Mouse (Mus musculus): ENCODE data around the gene Zfp867. TPM values are rescaled to one million over a fixed set of nuclear protein-coding genes. Genes with fewer than 3 reads are reported as not detected.

Gene Zfp867
- total RNA-seq, 1 experiment, result 5.9 TPM

GRCm38 (mm10) chr11:59449741-59450229 lies 22.5 kb downstream of the Zfp867 start, which contains the start of gene Jmjd4:
Jmjd4 (plus strand) TSS chr11:59450045.
- H3K9ac ChIP-seq (ENCODE audit: insufficient read depth, low read depth, low read length, poor library complexity, severe bottlenecking), result peak within 1 kb of the TSS; percentile 94
- peak within 1 kb of the TSS; percentile 84 to 97 for H3K4me3 ChIP-seq (ENCODE audit: insufficient read depth in 1 of 2, low read depth in 1 of 2, low read length in 2 of 2, poor library complexity in 1 of 2, severe bottlenecking in 1 of 2)
- in situ Hi-C loops (cut with MboI; ENCODE audit: low sequenced_read_pairs in 2 of 2, unreplicated experiment in 2 of 2), result no loop called here
- TF ChIP-seq MAFK (IDR thresholded peaks at IDR 0.05; ENCODE audit: insufficient read depth, low read depth, low read length) (no peak), CHD2 (IDR thresholded peaks at IDR 0.05; ENCODE audit: low read depth, low read length) (no peak), HCFC1 (IDR thresholded peaks at IDR 0.05; ENCODE audit: borderline replicate concordance, insufficient read depth, low read length) (peak; percentile 53; the same call in 1 of the 2 replicates), ZNF384 (IDR thresholded peaks at IDR 0.05; ENCODE audit: low read depth, low read length) (no peak), ZC3H11A (IDR thresholded peaks at IDR 0.05; ENCODE audit: borderline replicate concordance, low read depth, low read length) (no peak)
- peaks cover 3 to 9% of the 10 kb centered on the region in 2 experiments; a peak in 3 of 4 replicates for H3K4me1 ChIP-seq (ENCODE audit: control insufficient read depth in 2 of 2, insufficient read depth in 2 of 2, low read length in 2 of 2, poor library complexity in 1 of 2)
- no peaks in the 10 kb centered on the region for H3K9me3 ChIP-seq (ENCODE audit: control insufficient read depth, insufficient read depth, low read depth, low read length)
- H3K36me3 ChIP-seq (ENCODE audit: control insufficient read depth, insufficient read depth, low read length, poor library complexity, severe bottlenecking), result peaks cover 22% of the 10 kb centered on the region
- peak within 1 kb of the TSS; percentile 70 for H3K27ac ChIP-seq (ENCODE audit: insufficient read depth, low read depth, low read length, poor library complexity, severe bottlenecking)
- peak; percentile 83 for DNase-seq (ENCODE audit: low read depth, low spot score)

DNA sequence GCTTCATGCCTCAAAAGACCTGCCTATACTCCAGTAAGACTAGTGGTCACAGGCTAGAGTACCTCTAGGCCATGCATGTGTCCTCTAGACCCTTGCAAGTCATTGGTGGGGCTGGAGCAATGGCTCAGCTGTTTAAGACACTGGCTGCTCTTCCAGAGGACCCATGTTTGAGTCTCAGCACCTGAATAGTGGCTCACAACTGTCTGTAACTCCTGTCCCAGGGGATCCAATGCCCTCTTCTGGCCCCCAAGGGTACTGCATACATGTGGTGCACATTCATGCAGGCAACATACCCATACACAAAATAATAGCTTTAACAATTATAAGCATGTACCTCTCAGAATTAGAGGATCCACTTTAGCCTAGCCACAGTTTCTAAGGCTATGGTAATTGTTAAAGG lies 29.2 kb downstream of the Zfp867 start:
- Histone ChIP-seq H3K4me1 (ENCODE audit: control insufficient read depth in 2 of 2, insufficient read depth in 2 of 2, low read length in 2 of 2, poor library complexity in 1 of 2) (peaks cover 0 to 4% of the 10 kb centered on the region in 2 experiments; a peak in 2 of 4 replicates), H3K36me3 (ENCODE audit: control insufficient read depth, insufficient read depth, low read length, poor library complexity, severe bottlenecking) (peaks cover under 1% of the 10 kb centered on the region; the same call in 1 of the 2 replicates), H3K9me3 (ENCODE audit: control insufficient read depth, insufficient read depth, low read depth, low read length) (no peaks in the 10 kb centered on the region), H3K27ac (ENCODE audit: insufficient read depth, low read depth, low read length, poor library complexity, severe bottlenecking) (no peak overlapping the region), H3K4me3 (ENCODE audit: insufficient read depth in 1 of 2, low read depth in 1 of 2, low read length in 2 of 2, poor library complexity in 1 of 2, severe bottlenecking in 1 of 2) (no peak overlapping the region), H3K9ac (ENCODE audit: insufficient read depth, low read depth, low read length, poor library complexity, severe bottlenecking) (no peak overlapping the region)
- in situ Hi-C loops (cut with MboI; ENCODE audit: low sequenced_read_pairs in 2 of 2, unreplicated experiment in 2 of 2), result no loop called here
- DNase-seq (ENCODE audit: low read depth, low spot score), result no peak
- TF ChIP-seq CHD2 (IDR thresholded peaks at IDR 0.05; ENCODE audit: low read depth, low read length), result no peak
- no peak for TF ChIP-seq MAFK (IDR thresholded peaks at IDR 0.05; ENCODE audit: insufficient read depth, low read depth, low read length)
- TF ChIP-seq ZNF384 (IDR thresholded peaks at IDR 0.05; ENCODE audit: low read depth, low read length), result no peak

DNA sequence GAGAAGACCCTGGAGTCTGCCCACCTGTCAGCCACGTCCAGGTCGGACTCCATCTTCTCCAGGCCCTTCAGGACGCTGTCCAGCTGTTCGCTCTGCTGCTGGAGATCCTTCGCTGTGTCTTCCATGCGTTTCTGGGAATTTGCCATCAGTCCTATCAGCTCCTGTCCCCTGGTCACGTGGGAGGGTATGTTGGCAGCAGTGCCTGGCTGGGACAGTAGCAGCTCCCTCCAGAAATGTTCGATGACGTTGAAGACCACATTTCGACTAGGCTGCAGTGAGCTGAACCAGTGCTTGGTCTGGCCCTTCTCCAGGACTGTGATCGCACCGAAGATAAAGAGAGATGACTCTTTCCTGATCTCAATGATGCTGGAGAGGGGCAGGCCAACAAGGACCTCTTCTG lies 34.3 kb downstream of the Zfp867 start:
- in situ Hi-C loops (cut with MboI; ENCODE audit: low sequenced_read_pairs in 2 of 2, unreplicated experiment in 2 of 2), result no loop called here
- Histone ChIP-seq H3K9me3 (ENCODE audit: control insufficient read depth, insufficient read depth, low read depth, low read length) (no peaks in the 10 kb centered on the region), H3K4me3 (ENCODE audit: insufficient read depth in 1 of 2, low read depth in 1 of 2, low read length in 2 of 2, poor library complexity in 1 of 2, severe bottlenecking in 1 of 2) (no peak overlapping the region), H3K4me1 (ENCODE audit: control insufficient read depth in 2 of 2, insufficient read depth in 2 of 2, low read length in 2 of 2, poor library complexity in 1 of 2) (no peaks in the 10 kb centered on the region), H3K9ac (ENCODE audit: insufficient read depth, low read depth, low read length, poor library complexity, severe bottlenecking) (no peak overlapping the region), H3K27ac (ENCODE audit: insufficient read depth, low read depth, low read length, poor library complexity, severe bottlenecking) (no peak overlapping the region), H3K36me3 (ENCODE audit: control insufficient read depth, insufficient read depth, low read length, poor library complexity, severe bottlenecking) (peaks cover 7% of the 10 kb centered on the region)
- no peak for DNase-seq (ENCODE audit: low read depth, low spot score)
- TF ChIP-seq CHD2 (IDR thresholded peaks at IDR 0.05; ENCODE audit: low read depth, low read length) (no peak), ZC3H11A (IDR thresholded peaks at IDR 0.05; ENCODE audit: borderline replicate concordance, low read depth, low read length) (no peak), HCFC1 (IDR thresholded peaks at IDR 0.05; ENCODE audit: borderline replicate concordance, insufficient read depth, low read length) (no peak), MAFK (IDR thresholded peaks at IDR 0.05; ENCODE audit: insufficient read depth, low read depth, low read length) (no peak), ZNF384 (IDR thresholded peaks at IDR 0.05; ENCODE audit: low read depth, low read length) (no peak)

- Histone ChIP-seq H3K27ac (ENCODE audit: insufficient read depth, low read depth, low read length, poor library complexity, severe bottlenecking) (no peak overlapping the region), H3K36me3 (ENCODE audit: control insufficient read depth, insufficient read depth, low read length, poor library complexity, severe bottlenecking) (peaks cover 14% of the 10 kb centered on the region), H3K4me3 (ENCODE audit: insufficient read depth in 1 of 2, low read depth in 1 of 2, low read length in 2 of 2, poor library complexity in 1 of 2, severe bottlenecking in 1 of 2) (no peak overlapping the region), H3K9me3 (ENCODE audit: control insufficient read depth, insufficient read depth, low read depth, low read length) (no peaks in the 10 kb centered on the region), H3K9ac (ENCODE audit: insufficient read depth, low read depth, low read length, poor library complexity, severe bottlenecking) (no peak overlapping the region), H3K4me1 (ENCODE audit: control insufficient read depth in 2 of 2, insufficient read depth in 2 of 2, low read length in 2 of 2, poor library complexity in 1 of 2) (no peaks in the 10 kb centered on the region)
- TF ChIP-seq ZNF384 (IDR thresholded peaks at IDR 0.05; ENCODE audit: low read depth, low read length) (no peak), HCFC1 (IDR thresholded peaks at IDR 0.05; ENCODE audit: borderline replicate concordance, insufficient read depth, low read length) (no peak), MAFK (IDR thresholded peaks at IDR 0.05; ENCODE audit: insufficient read depth, low read depth, low read length) (no peak), CHD2 (IDR thresholded peaks at IDR 0.05; ENCODE audit: low read depth, low read length) (no peak), ZC3H11A (IDR thresholded peaks at IDR 0.05; ENCODE audit: borderline replicate concordance, low read depth, low read length) (no peak)
- in situ Hi-C loops (cut with MboI; ENCODE audit: low sequenced_read_pairs in 2 of 2, unreplicated experiment in 2 of 2), result no loop called here
- DNase-seq (ENCODE audit: low read depth, low spot score), result no peak
Observed at GRCm38 (mm10) chr11:59432261-59432660, 40.0 kb downstream of the Zfp867 start.

DNA sequence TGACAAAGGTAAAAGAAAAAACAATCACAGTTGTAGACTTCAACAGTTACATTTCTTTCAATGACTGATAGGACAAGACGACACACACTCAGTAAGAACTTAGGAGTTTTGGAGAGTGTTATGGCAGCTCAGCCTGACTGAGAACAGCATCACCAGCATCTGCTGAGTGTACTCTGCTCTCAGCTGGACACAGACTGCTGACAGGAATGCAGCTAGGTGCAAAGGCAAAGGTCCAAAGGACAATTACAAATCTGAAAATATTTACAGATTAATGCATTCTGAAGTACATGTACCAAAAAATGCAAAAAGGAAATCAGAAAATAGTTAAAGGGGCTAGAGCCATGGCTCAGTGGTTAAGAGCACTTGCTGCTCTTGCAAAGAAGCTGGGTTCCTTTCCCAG lies 42.3 kb downstream of the Zfp867 start:
- H3K9ac ChIP-seq (ENCODE audit: insufficient read depth, low read depth, low read length, poor library complexity, severe bottlenecking), result no peak overlapping the region
- peaks cover 22% of the 10 kb centered on the region for H3K36me3 ChIP-seq (ENCODE audit: control insufficient read depth, insufficient read depth, low read length, poor library complexity, severe bottlenecking)
- no peaks in the 10 kb centered on the region for H3K9me3 ChIP-seq (ENCODE audit: control insufficient read depth, insufficient read depth, low read depth, low read length)
- no peaks in the 10 kb centered on the region for H3K4me1 ChIP-seq (ENCODE audit: control insufficient read depth in 2 of 2, insufficient read depth in 2 of 2, low read length in 2 of 2, poor library complexity in 1 of 2)
- no peak for DNase-seq (ENCODE audit: low read depth, low spot score)
- in situ Hi-C loops (cut with MboI; ENCODE audit: low sequenced_read_pairs in 2 of 2, unreplicated experiment in 2 of 2), result no loop called here
- no peak overlapping the region for H3K4me3 ChIP-seq (ENCODE audit: insufficient read depth in 1 of 2, low read depth in 1 of 2, low read length in 2 of 2, poor library complexity in 1 of 2, severe bottlenecking in 1 of 2)
- TF ChIP-seq MAFK (IDR thresholded peaks at IDR 0.05; ENCODE audit: insufficient read depth, low read depth, low read length), result no peak
- no peak for TF ChIP-seq ZC3H11A (IDR thresholded peaks at IDR 0.05; ENCODE audit: borderline replicate concordance, low read depth, low read length)
- TF ChIP-seq ZNF384 (IDR thresholded peaks at IDR 0.05; ENCODE audit: low read depth, low read length), result no peak
- TF ChIP-seq HCFC1 (IDR thresholded peaks at IDR 0.05; ENCODE audit: borderline replicate concordance, insufficient read depth, low read length), result no peak
- no peak for TF ChIP-seq CHD2 (IDR thresholded peaks at IDR 0.05; ENCODE audit: low read depth, low read length)
- H3K27ac ChIP-seq (ENCODE audit: insufficient read depth, low read depth, low read length, poor library complexity, severe bottlenecking), result no peak overlapping the region
